Mouse (Mus musculus): ENCODE results near the gene Sparc.

- TF ChIP-seq EP300 (IDR thresholded peaks at IDR 0.05; ENCODE audit: low read depth) (no peak), CTCF (IDR thresholded peaks at IDR 0.05; ENCODE audit: low read depth) (no peak)
Observed at GRCm38 (mm10) chr11:55471467-55471866, 48.5 kb upstream of the Sparc start.

Measured in liver, postnatal 0 days (tissue).